Mouse (Mus musculus) megakaryocyte progenitor cell, adult 5-6 weeks (primary cell): ENCODE measurements around the gene 3110001I22Rik. TPM values are rescaled to one million over a fixed set of nuclear protein-coding genes. Genes with fewer than 3 reads are reported as not detected.

Experiments used
- ATAC-seq: replicated peaks from 2 replicates; pipeline ENCODE4 v1.8.0; 2016; ENCODE audit warnings: mild to moderate bottlenecking, moderate TSS enrichment, inconsistent platforms; ENCODE audit not compliant: poor library complexity
- total RNA-seq, 2 experiments: library from RNA; stranded (forward) in 1 of 2; stranded (reverse) in 1 of 2; fragments of 157-497, 149-512 nt in 1 of 2; fragments of 200-1000 nt in 1 of 2; gene quantifications; 2 replicates each; pipeline versions ENCODE4 v1.2.3 to v1.2.4; 2015 to 2017

Gene 3110001I22Rik
- total RNA-seq, 2 experiments from 2014 or later, result 15.9 to 21.0 TPM

DNA sequence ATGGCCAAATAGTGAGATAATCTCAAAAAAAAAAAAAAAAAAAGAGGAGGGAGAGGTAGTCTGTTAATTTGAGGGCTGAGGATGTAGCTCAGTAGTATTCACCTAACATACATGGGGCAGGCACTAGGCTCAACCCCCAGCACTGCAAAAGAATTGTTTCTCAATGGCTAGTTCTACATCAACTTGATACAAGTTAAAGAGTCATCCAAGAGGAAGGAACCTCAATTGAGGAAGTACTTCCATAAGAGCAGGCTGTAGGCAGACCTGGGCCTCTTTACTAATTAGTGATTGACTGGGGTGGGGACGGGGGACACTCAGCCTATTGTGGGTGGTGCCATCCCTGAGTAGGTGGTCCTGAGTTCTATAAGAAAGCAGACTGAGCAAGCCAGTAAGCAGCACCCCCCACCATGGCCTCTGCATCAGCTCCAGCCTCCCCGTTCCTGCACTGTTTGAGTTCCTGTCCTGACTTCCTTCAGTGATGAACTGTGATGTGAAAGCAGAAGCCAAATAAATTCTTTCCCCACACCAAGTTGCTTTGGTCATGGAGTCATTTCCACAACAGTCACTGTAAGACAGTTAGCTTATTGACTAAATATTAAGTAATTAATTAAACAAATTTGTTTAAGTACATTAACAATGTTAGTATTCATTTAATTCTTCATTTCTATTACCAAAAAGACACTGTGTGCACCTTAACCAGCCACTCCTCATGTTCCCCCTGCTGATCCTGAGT lies 45.3 kb downstream of the 3110001I22Rik start:
- peak; percentile 92 for ATAC-seq

DNA sequence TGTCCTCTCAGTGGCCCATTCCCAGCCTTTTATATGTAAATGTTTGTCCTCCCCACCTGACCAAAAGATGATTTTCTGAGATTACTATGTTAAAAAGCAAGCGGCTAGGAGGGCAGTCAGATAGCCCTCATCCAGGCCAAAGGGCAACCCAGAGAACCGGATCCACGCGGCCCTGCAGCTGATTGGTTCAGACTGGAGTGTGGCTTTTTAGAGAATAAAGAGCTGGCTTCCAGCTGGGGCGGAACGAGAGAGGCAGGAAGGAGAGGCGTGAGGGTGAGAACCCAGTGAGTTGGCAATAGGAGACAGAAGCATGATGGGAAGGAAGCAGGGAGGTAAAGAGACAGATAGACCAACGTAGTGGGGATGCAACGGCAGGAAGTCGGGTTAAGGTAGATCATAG lies 51.2 kb downstream of the 3110001I22Rik start:
- no peak for ATAC-seq

DNA sequence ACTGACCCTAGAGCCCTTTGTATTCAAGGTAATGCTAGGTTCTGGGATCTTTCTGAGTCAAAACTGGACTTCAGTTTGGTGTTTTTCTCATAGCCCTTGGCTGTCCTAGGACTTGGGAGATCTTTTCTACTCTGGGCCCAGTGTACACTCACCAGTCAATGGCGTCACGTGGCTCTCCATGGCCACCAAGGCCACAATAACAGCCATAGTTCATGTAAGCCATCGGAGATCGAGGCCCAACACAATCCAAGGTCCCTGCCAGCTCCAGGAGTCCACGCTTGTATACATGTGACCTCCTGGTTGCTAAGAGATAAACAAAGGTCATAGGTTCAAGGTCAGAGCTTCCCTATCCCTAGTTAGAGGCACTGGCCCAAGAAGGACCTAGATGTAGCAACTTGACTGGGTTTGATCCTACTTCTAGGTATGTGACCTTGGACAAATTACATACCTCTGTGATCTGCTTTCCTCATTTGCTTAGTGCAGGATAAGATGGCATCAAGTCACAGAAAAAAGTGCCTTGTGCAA lies 56.1 kb downstream of the 3110001I22Rik start:
- no peak for ATAC-seq

Other genes starting within 250 kb of the 3110001I22Rik start
- 18.8 TPM in 2 replicates for gene Parn, start 3.8 kb upstream of the 3110001I22Rik start, total RNA-seq (2015)
- 45.0 and 69.4 TPM in 2 replicates for gene Parn, start 3.8 kb upstream of the 3110001I22Rik start, total RNA-seq (2017)
- gene Bfar, start 71 bp upstream of the 3110001I22Rik start, total RNA-seq (2015), result 48.0 and 53.0 TPM in 2 replicates
- gene Bfar, start 71 bp upstream of the 3110001I22Rik start, total RNA-seq (2017), result 57.4 and 67.3 TPM in 2 replicates
- not detected in 2 replicates for gene Pla2g10, start 59.1 kb downstream of the 3110001I22Rik start, total RNA-seq (2015)
- gene Pla2g10, start 59.1 kb downstream of the 3110001I22Rik start, total RNA-seq (2017), result not detected in 2 replicates
- 28.7 and 34.7 TPM in 2 replicates for gene Rrn3, start 108.8 kb downstream of the 3110001I22Rik start, total RNA-seq (2015)
- gene Rrn3, start 108.8 kb downstream of the 3110001I22Rik start, total RNA-seq (2017), result 45.2 and 49.6 TPM in 2 replicates
- 97.9 and 123 TPM in 2 replicates for gene Ntan1, start 146.9 kb downstream of the 3110001I22Rik start, total RNA-seq (2015)
- 65.7 and 68.2 TPM in 2 replicates for gene Ntan1, start 146.9 kb downstream of the 3110001I22Rik start, total RNA-seq (2017)
- 52.7 and 57.8 TPM in 2 replicates for gene Pdxdc1, start 231.2 kb downstream of the 3110001I22Rik start, total RNA-seq (2015)
- 58.0 and 87.0 TPM in 2 replicates for gene Pdxdc1, start 231.2 kb downstream of the 3110001I22Rik start, total RNA-seq (2017)
- gene Mpv17l, start 231.2 kb downstream of the 3110001I22Rik start, total RNA-seq (2015), result 0.32 and 1.7 TPM in 2 replicates
- gene Mpv17l, start 231.2 kb downstream of the 3110001I22Rik start, total RNA-seq (2017), result 0.33 and 2.0 TPM in 2 replicates